ENCODE assay signal across 10 mouse cellular contexts in genomic region chr11:117118248-117118647, GRCm38 (mm10). TPM values are rescaled to one million over a fixed set of nuclear protein-coding genes. Genes with fewer than 3 reads are reported as not detected.
DNase-seq lines count a peak whose midpoint lies in the region; ATAC-seq and TF ChIP-seq lines count a peak whose summit lies in the region.
"Had no signal": no experiment of that assay in that cellular context is flagged by ENCODE, and none has a peak within 500 bp of the region (broad histone marks: within the 10 kb centered on the region; RNA-seq: fewer than 3 reads in every experiment).

No protein-coding gene starts in this region.

- no peak for TF ChIP-seq EP300 in stomach, postnatal 0 days (optimal IDR thresholded peaks at IDR 0.05)

- DNase-seq in heart, postnatal 14 days = no peak
- DNase-seq in stomach, postnatal 0 days (ENCODE audit: low spot score) = no peak
- DNase-seq in limb, embryonic 11.5 days (ENCODE audit: low spot score) = no peak
- no peak for DNase-seq in right cerebral cortex, postnatal 10 days (ENCODE audit: low spot score in 2 of 2)
- DNase-seq in right cerebral cortex, postnatal 14 days = no peak
- DNase-seq in right cerebral cortex, postnatal 36 days (ENCODE audit: low spot score in 2 of 2) = no peak
- DNase-seq: adrenal gland, postnatal 10 days had no signal

- intact Hi-C loops in heart, postnatal 14 days (cut with DNase I) = no loop called here

- peak overlapping the region; percentile 49 for H3K4me2 ChIP-seq in heart, embryonic 12.5 days
- no peak overlapping the region for H3K4me2 ChIP-seq in stomach, embryonic 14.5 days (replicated peaks; ENCODE audit: low read depth, low read length)
- no peak overlapping the region for H3K4me2 ChIP-seq in stomach, postnatal 0 days (replicated peaks; ENCODE audit: low read depth)
- no peak overlapping the region for H3K4me2 ChIP-seq in limb, embryonic 11.5 days (ENCODE audit: low read depth, severe bottlenecking)

- peak overlapping the region; percentile 45 for H3K27ac ChIP-seq in heart, embryonic 12.5 days (ENCODE audit: poor library complexity, severe bottlenecking)
- H3K27ac ChIP-seq in stomach, embryonic 14.5 days (ENCODE audit: low read length) = 0 out of 2 replicates have a peak overlapping the region, but pooled peaks have one; percentile 16
- no peak overlapping the region for H3K27ac ChIP-seq in stomach, postnatal 0 days (replicated peaks)
- 0 out of 2 replicates have a peak overlapping the region, but pooled peaks have one; percentile 10 for H3K27ac ChIP-seq in limb, embryonic 11.5 days (replicated peaks; ENCODE audit: low read depth, low read length)

- no peaks in the 10 kb centered on the region for H3K27me3 ChIP-seq in heart, embryonic 12.5 days (replicated peaks)
- no peaks in the 10 kb centered on the region for H3K27me3 ChIP-seq in stomach, embryonic 14.5 days (ENCODE audit: control insufficient read depth, insufficient read depth, low read length)
- no peaks in the 10 kb centered on the region for H3K27me3 ChIP-seq in stomach, postnatal 0 days (ENCODE audit: control insufficient read depth, insufficient read depth, low read length)
- H3K27me3 ChIP-seq in limb, embryonic 11.5 days (ENCODE audit: control insufficient read depth, insufficient read depth, low read length) = no peaks in the 10 kb centered on the region

- no peak for TF ChIP-seq CTCF in stomach, postnatal 0 days (IDR thresholded peaks at IDR 0.05; ENCODE audit: low read depth)

- H3K9me3 ChIP-seq in heart, embryonic 12.5 days (replicated peaks) = 0 out of 2 replicates have a peak, but pooled peaks cover 3% of the 10 kb centered on the region
- H3K9me3 ChIP-seq in stomach, embryonic 14.5 days (ENCODE audit: control insufficient read depth, low read depth, low read length) = no peaks in the 10 kb centered on the region
- H3K9me3 ChIP-seq in stomach, postnatal 0 days (ENCODE audit: control insufficient read depth, low read length) = no peaks in the 10 kb centered on the region
- H3K9me3 ChIP-seq in limb, embryonic 11.5 days (ENCODE audit: control insufficient read depth, low read length) = no peaks in the 10 kb centered on the region

- peak overlapping the region; percentile 57 for H3K9ac ChIP-seq in heart, embryonic 12.5 days
- no peak overlapping the region for H3K9ac ChIP-seq in stomach, embryonic 14.5 days (replicated peaks; ENCODE audit: low read depth, low read length)
- H3K9ac ChIP-seq in stomach, postnatal 0 days (ENCODE audit: low read length) = no peak overlapping the region
- H3K9ac ChIP-seq in limb, embryonic 11.5 days (ENCODE audit: low read length) = no peak overlapping the region

- no peak for ATAC-seq in heart, embryonic 12.5 days (ENCODE audit: insufficient number of reproducible peaks, low FRiP score)
- ATAC-seq in stomach, embryonic 14.5 days (ENCODE audit: insufficient number of reproducible peaks, insufficient read depth, low FRiP score, low read depth) = no peak
- ATAC-seq in stomach, postnatal 0 days (ENCODE audit: low FRiP score, low TSS enrichment) = no peak
- ATAC-seq in limb, embryonic 11.5 days (ENCODE audit: insufficient number of reproducible peaks, low FRiP score, low TSS enrichment, low read depth) = no peak

- 58% methylated on average over 4 of the region's 4 CpGs for WGBS in heart, embryonic 12.5 days
- WGBS in stomach, embryonic 14.5 days = 69% methylated on average over 4 of the region's 4 CpGs
- WGBS in stomach, postnatal 0 days = 61% methylated on average over 4 of the region's 4 CpGs
- 80% methylated on average over 4 of the region's 4 CpGs for WGBS in limb, embryonic 11.5 days

- H3K36me3 ChIP-seq in heart, embryonic 12.5 days = peaks cover 24% of the 10 kb centered on the region
- peaks cover 5% of the 10 kb centered on the region; the same call in 1 of the 2 replicates for H3K36me3 ChIP-seq in stomach, embryonic 14.5 days (ENCODE audit: control insufficient read depth, insufficient read depth, low read length)
- 0 out of 2 replicates have a peak, but pooled peaks cover 9% of the 10 kb centered on the region for H3K36me3 ChIP-seq in stomach, postnatal 0 days (ENCODE audit: control insufficient read depth, insufficient read depth, low read length)
- H3K36me3 ChIP-seq in limb, embryonic 11.5 days (ENCODE audit: control insufficient read depth, insufficient read depth, low read length) = no peaks in the 10 kb centered on the region; the same call in 1 of the 2 replicates

- H3K4me3 ChIP-seq in heart, embryonic 12.5 days = 0 out of 2 replicates have a peak overlapping the region, but pooled peaks have one; percentile 7
- no peak overlapping the region for H3K4me3 ChIP-seq in stomach, embryonic 14.5 days (ENCODE audit: low read depth, low read length)
- no peak overlapping the region for H3K4me3 ChIP-seq in stomach, postnatal 0 days (ENCODE audit: low read depth, low read length)
- no peak overlapping the region for H3K4me3 ChIP-seq in limb, embryonic 11.5 days (ENCODE audit: low read depth, low read length)
- H3K4me3 ChIP-seq: erythroblast, embryonic 14.5 days had no signal

- peaks cover 79% of the 10 kb centered on the region for H3K4me1 ChIP-seq in heart, embryonic 12.5 days (replicated peaks)
- peaks cover 52% of the 10 kb centered on the region for H3K4me1 ChIP-seq in stomach, embryonic 14.5 days (ENCODE audit: control insufficient read depth, insufficient read depth, low read length)
- peaks cover 16% of the 10 kb centered on the region for H3K4me1 ChIP-seq in stomach, postnatal 0 days (replicated peaks; ENCODE audit: control insufficient read depth, insufficient read depth)
- peaks cover 44% of the 10 kb centered on the region for H3K4me1 ChIP-seq in limb, embryonic 11.5 days (ENCODE audit: control insufficient read depth, insufficient read depth, low read length)

RNA-seq across cellular contexts. Expression of gene Sec14l1, which starts 3.3 kb away (rescaled TPM):
- 53.4 and 56.6 TPM in 2 replicates for polyA plus RNA-seq in heart, embryonic 12.5 days (2016; fragmentation: Nextera tagmentation; extraction: Ambion mirVana)
- 10 to 100 TPM; 89.1 to 92.0 TPM for total RNA-seq in heart, postnatal 14 days (2021)
- polyA plus RNA-seq in stomach, embryonic 14.5 days (2014; fragmentation: Nextera tagmentation; extraction: Ambion mirVana) = 41.1 and 42.7 TPM in 2 replicates
- 28.4 and 30.5 TPM in 2 replicates for polyA plus RNA-seq in stomach, postnatal 0 days (2015; fragmentation: Nextera tagmentation; extraction: Ambion mirVana)
- polyA plus RNA-seq in limb, embryonic 11.5 days (2014; fragmentation: Nextera tagmentation; extraction: Ambion mirVana) = 28.1 and 29.7 TPM in 2 replicates
